Mouse (Mus musculus) cerebellum, adult (tissue): ENCODE data around the gene H2afy2.

Experiments
- ATAC-seq: cut with Nextera tagmentation; 2 replicates; pipeline ENCODE4 v1.9.2; 2017; ENCODE audit warnings: mild to moderate bottlenecking, moderate library complexity, mixed read lengths; ENCODE audit not compliant: insufficient number of reproducible peaks, low FRiP score, low TSS enrichment

Gene H2afy2

DNA sequence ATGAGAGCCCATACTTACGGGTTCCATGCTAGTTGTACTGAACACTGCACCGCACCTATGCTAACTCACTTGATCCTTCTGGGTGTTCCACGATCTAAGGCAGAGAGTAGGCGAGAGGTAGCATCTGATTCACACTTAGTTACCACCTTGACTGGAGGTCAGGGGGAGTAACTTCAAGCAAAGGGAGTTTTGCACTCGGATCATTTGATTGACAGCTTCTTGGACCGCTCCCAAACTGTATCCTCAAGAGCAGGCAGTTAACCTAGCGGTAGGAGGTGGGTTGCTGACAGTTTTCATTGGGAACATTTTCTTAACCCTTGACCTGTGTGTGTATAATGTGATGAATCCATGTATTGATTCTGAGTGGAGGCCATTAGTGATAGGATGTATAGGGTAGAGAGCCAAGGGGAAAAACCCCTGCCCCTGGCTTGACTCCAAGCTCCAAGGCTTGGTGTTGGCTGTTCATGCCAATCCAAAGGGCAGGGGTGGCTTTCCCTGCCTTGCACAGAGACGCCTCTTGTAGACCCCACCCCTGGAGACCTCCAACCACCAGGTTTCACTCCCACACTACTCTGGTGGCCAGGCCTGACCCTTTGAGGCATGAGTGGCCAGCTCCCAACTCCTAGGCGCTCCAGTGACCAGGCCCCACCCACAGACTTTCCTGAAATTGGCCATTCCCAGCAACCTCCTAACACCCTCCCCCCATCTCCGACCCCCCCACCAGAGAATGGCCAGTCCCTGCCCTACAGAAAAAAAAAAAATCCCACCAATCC is 3.8 kb upstream of the H2afy2 start:
- ATAC-seq, result no peak

DNA sequence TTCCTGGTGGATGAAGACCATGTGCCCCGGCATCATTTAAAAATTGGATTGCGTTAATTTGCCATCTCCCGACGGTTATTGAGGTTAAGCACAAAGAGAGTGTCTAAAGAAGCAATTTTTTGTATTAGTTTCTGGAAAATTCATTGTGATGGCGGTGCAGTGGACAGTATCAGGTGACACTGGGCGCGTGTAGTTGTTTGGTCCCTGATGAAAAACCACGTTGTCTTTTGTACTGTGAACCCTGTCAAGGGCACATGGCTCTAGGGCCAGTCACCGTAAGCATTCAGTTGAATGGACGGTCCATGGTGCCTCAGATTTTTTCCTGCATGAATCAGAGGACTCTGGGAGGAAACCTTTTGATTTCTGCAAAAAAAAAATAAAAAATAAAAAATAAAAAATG is 467 bp upstream of the H2afy2 start:
- no peak for ATAC-seq

DNA sequence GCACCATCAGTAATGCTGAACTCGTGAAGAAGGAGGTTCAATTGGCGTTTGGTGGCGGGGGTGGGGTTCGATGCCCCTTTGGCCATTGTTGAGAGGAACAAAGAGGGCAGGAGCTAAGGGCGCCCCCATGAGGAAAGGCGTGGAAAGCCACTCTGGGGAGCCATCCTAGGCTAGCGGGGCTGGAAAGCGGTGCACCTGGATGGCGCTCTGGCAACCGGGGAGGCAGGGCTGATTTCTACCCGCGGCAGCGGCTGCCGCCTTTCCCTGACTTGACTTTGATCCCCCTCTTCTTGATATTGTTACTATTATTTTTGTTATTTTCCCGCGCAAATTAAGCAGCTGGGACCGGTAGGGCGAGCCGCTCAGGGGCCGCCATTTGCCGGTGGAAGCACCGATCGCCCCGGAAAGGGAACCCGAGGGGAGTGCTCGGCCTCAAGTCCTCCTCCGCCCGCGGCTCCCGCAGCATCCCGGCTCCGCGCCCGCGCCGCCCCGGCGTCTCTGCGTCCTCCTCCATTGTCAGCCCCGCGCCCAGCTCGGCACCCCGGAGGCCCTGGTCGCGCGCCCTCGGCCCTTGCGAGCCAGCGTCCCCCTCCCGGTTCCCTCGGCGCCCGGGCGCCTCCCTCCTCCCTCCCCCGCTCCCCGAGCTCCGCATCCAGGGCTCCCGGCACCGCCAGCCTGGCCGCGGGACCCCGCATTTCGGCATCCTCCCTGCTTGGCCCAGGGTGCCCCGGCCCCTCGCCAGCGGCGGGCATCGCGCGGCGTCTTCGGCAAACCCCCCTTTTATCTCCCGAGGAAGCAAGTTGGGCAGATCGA is 942 bp downstream of the H2afy2 start:
- ATAC-seq, result peak; percentile 66

DNA sequence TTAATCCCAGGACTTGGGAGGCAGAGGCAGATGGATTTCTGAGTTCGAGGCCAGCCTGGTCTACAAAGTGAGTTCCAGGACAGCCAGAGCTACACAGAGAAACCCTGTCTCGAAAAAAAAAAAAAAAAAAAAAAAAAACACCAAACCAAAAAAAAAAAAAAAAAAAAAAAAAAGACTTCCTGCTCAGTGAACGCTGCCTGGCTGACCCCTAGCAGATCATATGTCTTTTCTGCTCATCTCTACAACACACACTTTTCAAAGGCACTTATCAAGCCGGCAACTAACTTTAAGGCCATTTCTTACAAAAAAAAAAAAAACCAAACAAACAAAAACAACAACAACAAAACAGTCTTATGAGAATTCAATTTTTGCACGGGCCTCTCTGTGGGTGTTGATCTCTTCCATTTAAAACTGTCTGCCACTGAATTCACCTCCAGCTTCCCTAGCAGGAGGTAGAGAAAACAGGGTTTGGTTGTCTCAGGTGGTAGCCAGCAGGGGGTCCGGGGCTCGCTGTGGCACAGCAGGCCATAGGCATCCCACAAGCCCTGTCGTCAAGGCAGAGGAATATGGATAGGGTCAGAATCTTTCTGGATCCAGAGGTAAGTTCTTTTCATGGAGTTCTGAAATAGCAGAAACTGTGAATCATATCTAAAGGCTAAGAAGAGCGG is 2.4 kb downstream of the H2afy2 start:
- ATAC-seq, result no peak

DNA sequence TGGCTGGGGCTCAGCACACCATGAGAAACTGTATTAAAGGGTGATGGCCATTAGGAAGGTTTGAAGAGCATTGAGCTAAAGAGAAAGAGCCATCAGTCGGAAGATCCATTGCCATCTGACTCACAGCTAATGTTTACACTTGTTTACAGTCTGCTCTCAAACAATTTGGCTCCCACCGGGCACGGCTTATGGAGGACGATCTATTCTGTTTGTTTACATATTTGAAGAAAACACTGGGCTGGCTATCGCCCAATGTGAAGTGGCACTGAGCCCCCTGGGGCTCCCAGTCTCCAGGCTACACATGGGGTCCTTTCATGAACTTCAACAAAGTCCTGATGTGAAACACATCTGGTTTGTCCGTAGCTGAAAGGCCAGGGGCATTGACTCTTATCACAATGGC is 17.1 kb downstream of the H2afy2 start:
- no peak for ATAC-seq

DNA sequence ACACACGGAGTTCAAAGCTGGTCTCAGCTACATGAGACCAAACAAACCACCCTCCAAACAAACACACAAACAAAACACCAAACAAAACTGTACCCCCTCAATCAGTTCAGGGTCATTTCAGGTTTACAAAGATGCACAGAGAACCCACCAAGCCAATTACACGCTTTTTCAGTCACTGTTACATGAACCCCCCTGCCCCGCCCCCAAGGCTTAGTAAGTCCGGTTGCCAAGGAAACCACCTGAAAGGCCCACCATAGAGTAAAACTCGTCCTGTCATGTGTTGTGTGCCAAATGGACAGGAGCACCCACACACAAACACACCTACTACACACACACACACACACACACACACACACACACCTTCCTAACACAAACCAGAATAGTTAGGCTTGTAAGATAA is 18.4 kb downstream of the H2afy2 start:
- ATAC-seq, result no peak

DNA sequence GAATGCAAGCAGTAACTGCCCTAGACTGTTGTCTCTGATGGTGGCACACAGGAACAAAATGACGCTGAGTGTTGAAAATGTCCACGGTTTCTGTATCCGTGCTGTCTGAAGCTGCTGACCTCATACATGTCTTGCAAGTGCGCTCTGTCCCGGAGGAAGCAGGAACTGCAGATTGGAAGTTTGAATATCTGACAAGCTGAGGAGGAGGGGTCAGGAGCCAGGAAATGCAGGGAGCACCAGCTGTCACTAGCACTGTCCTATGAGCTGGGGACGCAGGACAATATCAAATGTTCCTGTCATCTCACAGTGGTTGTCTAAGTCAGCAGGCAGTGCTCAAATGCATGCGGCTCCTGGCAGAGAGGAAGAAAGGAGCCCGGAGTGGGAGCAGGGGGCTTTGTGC is 19.3 kb downstream of the H2afy2 start:
- ATAC-seq, result peak; percentile 82; the same call in 1 of the 2 replicates

DNA sequence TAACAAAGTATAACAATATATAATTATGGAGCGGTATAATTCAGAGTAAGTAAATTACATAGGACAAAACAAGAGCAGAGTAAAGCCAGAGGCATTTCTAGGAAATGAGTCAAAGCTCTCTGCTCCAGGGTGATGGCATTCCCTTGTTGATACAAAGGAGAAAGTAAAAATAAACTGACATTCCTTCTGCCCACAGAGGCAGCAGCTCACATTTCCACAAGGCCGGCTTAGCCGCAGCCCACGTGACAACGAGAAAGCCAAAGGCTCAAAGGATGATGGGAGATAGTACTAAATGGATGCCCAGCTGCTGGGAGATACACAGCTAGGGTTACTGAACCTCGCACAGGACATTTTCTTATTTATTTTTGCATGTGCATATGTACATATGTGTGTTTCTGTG is 24.1 kb downstream of the H2afy2 start:
- no peak for ATAC-seq

DNA sequence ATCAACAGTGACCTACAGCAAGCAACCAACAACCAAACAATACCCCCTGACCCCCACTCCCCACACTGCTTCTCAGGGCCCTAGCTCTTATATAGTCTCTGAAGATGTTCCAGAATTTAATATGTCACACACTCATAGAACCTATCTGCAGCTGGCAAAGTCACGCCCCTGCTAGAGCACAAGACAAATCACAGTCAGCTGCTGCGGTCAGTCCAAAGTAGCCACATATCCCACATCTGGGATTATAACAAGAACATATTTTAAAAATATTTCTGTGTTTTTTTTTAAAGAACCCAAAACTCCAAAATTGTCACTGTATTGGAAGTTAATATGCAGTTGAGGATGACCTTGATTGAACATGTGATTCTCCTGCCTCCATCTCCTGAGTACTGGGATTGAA is 25.0 kb downstream of the H2afy2 start:
- ATAC-seq, result no peak

DNA sequence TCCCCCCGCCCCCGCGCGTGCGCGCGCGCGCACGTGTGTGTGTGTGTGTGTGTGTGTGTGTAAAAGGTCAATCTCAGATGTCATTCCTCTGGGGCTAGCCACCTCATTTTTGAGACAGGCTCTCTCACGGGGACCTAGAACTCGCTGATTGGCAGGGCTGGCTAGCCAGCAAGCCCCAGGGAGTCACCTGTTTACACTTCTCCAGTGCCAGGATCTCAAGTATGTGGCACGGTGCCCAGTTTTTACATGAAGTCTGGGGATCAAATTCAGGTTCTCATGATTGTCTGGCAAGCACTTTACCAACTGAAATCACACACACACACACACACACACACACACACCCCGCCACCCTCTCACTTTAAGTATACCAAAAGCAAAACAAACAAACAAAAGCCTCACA is 26.9 kb downstream of the H2afy2 start:
- ATAC-seq, result no peak

DNA sequence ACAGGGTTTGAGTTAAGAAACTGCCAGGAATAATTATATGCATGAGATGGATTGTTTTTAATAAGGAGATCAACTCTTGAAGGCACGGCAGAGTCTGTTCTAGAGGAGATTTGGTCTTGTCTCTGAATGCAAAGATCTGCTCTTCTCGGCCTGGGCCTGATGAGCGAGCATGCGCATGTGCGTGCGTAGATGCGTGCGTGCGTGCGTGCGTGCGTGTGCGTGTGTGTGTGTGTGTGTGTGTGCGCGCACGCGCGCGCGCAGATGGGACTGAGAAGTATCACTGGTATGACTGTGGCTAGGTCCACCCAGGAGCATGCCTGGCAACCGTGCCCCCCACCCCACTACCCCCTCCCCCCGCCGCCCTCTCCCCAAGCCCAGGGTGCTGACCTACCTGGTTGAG is 30.9 kb downstream of the H2afy2 start:
- no peak for ATAC-seq

DNA sequence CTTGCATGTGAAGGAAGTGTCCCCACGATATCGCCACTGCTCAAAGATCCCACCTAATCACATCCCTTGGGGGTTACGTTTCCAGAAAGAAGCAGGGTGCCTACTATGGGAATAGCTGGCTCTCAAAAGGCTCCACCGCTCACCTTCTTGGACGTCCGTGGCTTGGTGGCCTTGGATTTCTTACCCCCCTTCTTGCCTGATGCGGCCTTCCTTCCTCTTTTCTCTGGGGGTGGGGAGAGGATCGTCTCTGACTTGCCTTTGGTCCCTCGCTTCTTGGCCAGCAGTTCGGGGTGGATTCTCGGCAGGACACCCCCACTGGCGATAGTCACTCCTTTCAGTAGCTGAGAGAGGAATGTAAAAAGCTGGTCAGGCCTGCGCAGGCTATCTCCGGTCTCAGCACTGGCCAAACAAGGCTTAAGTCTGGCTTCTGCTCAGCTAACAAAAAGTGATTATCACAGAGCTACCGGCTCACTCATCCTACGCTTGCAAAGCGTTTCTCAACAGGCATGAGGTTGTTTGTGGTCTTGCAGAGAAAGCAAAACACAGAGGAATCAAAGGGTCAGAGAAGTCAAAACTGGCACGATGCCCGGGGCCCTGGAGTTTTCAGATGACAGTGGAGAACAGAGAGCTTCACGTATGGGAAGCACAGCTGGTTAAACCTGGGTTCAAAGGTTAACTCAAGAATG is 32.3 kb downstream of the H2afy2 start:
- ATAC-seq, result no peak

DNA sequence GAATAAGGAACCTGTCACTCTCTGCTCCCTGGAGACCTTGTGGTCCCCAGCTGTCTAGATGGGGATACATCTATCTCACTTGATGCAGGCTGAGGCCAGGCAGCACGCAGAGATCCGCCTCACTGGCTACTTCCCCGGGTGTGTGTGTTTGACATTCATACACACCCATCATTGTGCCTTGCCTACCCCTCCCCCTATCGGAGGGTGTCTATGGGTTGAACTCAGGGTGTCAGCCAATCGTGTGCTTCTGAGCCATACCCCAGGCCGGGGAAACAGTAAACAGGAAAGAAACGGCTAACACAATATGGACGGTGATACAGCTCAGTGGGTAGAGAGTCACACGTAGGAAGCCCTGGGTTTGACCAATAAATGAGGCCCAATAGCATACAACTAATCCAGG is 33.9 kb downstream of the H2afy2 start:
- no peak for ATAC-seq

DNA sequence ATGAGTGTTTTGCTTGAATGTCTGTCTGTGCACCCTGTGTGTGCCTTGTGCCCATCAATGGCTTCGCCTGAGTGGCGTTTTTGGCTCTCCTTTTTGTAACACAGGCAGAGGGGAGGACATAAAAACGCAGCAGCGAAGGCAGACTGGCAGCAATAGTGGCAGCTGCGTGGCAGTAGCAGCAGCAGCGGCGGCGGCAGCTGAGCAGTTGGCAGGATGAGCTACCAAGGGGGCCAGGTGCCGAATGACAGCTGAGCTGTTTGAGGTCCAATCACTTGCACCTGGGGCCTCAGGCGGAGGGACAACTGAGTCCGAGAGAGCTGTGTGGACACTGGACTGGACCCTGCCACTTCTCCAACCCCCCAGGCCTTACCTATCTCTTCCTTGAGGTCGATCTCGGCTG is 36.6 kb downstream of the H2afy2 start:
- no peak for ATAC-seq

DNA sequence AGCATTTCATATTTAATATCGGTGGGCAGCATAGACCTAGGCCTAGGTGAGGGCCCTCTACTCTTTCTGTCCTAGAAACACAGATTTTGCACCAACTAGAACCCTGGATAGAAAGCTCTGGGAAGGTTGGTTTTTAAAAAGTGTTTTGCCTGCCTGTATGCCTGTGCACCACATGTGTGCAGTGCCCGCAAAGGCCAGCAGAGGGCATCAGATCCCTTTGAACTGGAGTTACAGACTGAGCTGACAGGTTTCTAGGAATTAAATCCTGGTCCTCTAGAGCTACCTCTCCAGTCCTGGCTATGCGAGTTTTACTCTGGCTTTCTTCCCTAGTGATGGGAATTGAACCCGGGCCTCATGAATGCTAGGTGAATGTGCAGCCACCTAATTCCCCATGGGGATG is 38.8 kb downstream of the H2afy2 start:
- ATAC-seq, result no peak

DNA sequence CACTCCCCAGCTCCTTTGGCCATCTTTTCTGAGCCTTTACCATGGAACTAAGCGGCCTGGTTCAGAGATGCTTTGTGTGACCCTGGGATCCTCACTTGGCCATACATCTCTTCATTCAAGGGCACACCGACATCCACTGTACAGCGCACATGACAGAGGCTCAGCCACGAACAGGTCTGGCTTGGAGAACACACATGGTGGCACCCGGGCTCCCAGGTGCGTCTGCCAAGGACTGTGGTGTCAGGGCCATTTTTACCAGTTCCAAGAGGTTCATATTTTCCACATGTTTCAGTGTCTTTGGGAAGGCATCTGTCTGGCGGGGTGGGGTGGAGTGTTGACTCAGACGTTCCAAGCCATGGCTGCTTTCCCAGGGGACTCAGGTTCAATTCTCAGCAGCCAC is 41.6 kb downstream of the H2afy2 start:
- ATAC-seq, result no peak

DNA sequence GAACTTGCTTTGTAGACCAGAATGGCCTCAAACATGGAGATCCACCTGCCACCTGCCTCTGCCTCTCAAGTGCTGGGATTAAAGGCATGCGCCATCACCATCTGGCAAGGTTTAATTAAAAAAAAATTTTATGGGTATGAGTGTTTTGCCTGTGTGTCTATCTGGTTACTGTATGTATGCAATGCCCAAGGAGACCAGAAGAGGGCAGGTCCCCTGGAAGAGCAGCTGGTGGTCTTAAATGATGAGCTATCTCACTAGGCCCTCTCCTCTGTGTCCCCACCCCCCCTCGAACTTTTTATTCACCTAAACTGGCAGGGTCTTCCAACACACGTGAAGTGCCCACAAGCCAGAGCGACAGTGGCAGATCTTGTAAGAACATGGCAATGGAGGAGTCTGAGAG is 42.1 kb downstream of the H2afy2 start:
- ATAC-seq, result no peak

DNA sequence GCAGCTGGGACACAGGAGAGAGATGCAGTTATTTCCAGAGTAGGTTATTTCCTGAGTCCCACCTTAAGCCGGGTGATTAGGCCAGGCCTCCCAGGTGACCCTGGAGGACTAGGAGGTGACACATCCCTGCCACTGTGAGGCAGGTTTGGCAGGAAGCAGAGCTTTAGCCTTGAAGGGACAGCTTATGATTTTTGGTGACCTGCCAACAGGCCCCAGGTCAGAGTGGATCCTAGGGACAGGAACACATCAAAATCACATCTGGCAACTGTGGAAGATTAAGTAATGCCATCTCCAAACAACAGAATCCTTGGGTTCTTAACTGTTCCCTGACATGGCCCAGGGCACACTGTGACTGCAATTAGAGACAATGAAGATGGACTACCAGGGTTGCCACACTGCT is 42.6 kb downstream of the H2afy2 start:
- ATAC-seq, result no peak

DNA sequence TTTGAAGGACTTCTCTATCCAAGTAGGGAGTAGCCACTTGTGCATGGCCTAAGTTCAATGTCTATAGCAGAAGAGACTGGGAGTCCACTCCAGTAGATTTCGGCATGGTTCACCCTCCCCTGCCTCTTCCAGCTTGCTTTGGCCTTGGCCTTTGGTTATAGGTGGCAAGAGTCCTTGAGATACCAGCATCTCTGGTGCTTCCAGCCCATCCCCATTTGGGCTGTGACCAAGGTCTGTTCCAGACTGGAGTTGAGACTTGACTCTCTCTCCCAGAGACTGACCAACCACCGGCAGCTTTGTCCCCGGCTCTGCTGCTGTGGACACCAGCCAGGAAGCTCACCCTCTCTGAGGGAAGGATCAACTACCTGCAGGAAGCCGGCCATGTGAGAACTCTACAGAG is 45.8 kb downstream of the H2afy2 start:
- ATAC-seq, result no peak

DNA sequence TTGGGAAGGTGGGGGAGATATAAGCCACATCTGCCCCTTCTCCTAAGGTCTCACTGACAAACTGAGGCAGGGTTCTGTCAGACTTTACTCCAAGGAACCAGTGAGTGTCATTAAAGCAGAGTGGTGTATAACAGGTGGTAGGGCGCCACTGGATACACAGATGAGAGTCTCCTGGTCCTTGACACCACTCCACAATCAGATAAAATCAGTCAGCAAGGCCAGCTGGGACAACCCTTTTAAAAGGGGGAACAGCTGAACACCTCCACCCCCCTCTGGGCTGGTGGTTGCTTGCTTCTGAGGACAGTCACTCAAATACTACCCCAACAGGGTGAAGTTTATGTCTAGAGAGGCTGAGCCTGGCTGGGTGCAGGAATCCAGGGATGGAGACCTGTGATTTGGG is 46.4 kb downstream of the H2afy2 start:
- no peak for ATAC-seq

DNA sequence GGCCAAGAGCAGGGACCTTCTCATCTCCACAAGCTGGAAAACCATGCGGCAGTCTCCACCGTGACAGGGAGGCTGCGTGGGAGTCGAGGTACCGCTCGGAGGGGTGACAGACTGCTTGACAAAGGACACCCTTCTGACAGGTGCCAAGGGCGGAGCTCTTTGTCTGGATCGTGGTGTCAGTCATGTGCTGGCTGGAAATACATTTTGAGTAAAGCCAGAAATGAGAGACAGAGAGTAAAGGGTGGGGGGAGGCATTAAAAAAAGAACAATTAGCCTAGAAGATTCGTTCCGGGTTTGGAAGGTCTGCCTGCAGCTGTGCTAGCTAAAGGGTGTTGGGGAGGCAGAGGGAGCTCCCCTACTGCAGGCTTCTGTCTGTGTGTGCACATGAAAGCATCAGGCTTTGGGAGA is 47.3 kb downstream of the H2afy2 start:
- ATAC-seq, result no peak
